Mouse (Mus musculus) limb, embryonic 14.5 days (tissue): Measurements from ENCODE around the gene Sergef. TPM values are rescaled to one million over a fixed set of nuclear protein-coding genes. Genes with fewer than 3 reads are reported as not detected.

Experiments
- ATAC-seq: fragments of 200-750 bp; cut with Nextera tagmentation; 2 replicates; pipeline ENCODE4 v1.8.0; 2017; ENCODE audit warnings: low read depth, moderate number of reproducible peaks, moderate TSS enrichment; ENCODE audit not compliant: low FRiP score
- DNase-seq: peaks from one replicate; pipeline ENCODE4 v3.0.0-alpha.2; 2015; ENCODE audit warnings: low spot score
- H3K27ac ChIP-seq: fragments of 300-500 bp; sonication (generic); replicated peaks from 2 replicates; pipeline ENCODE4 v1.5.1; 2014; ENCODE audit warnings: low read depth, mild to moderate bottlenecking, low read length, moderate library complexity, mixed read lengths
- H3K27me3 ChIP-seq: fragments of 300-500 bp; sonication (generic); 2 replicates; pipeline ENCODE4 v1.6.1; 2014; ENCODE audit warnings: low read length, mixed read lengths; ENCODE audit not compliant: control insufficient read depth, insufficient read depth
- H3K36me3 ChIP-seq: fragments of 300-500 bp; sonication (generic); 2 replicates; pipeline ENCODE4 v1.6.1; 2014; ENCODE audit warnings: mild to moderate bottlenecking, low read length, moderate library complexity, mixed read lengths; ENCODE audit not compliant: control insufficient read depth, insufficient read depth
- H3K4me1 ChIP-seq: fragments of 300-500 bp; sonication (generic); 2 replicates; pipeline ENCODE4 v1.6.1; 2014; ENCODE audit warnings: antibody characterized with exemption, low read length, mixed read lengths; ENCODE audit not compliant: control insufficient read depth, insufficient read depth
- H3K4me2 ChIP-seq: fragments of 300-500 bp; sonication (generic); replicated peaks from 2 replicates; pipeline ENCODE4 v1.6.1; 2014; ENCODE audit warnings: low read depth, mild to moderate bottlenecking, low read length, moderate library complexity; ENCODE audit not compliant: severe bottlenecking
- H3K4me3 ChIP-seq: fragments of 300-500 bp; sonication (generic); replicated peaks from 2 replicates; pipeline ENCODE4 v1.5.1; 2014; ENCODE audit warnings: low read length
- H3K9ac ChIP-seq: fragments of 300-500 bp; sonication (generic); 2 replicates; pipeline ENCODE4 v1.6.1; 2014; ENCODE audit warnings: mild to moderate bottlenecking, low read depth, low read length, moderate library complexity; ENCODE audit not compliant: severe bottlenecking
- H3K9me3 ChIP-seq: fragments of 300-500 bp; sonication (generic); 2 replicates; pipeline ENCODE4 v1.6.1; 2016; ENCODE audit warnings: low read length; ENCODE audit not compliant: control insufficient read depth
- POLR2A ChIP-seq: fragments of 200-500 bp; IDR thresholded peaks from 2 replicates; pipeline ENCODE4 v1.8.0; 2012; ENCODE audit warnings: inconsistent platforms, mild to moderate bottlenecking, moderate library complexity, borderline replicate concordance; ENCODE audit not compliant: insufficient read depth, insufficient read length; ENCODE audit errors: extremely low read depth
- WGBS: fragments of 180-500 bp; shearing (Covaris S2); extraction: QIAGEN DNeasy Blood & Tissue Kit; methylation state at CpG from one replicate; pipeline ENCODE4 v1.1.7; 2014; 5-methylcytosine and 5-hydroxymethylcytosine counted together
- polyA plus RNA-seq, 2 experiments: library from polyadenylated mRNA; depleted of rRNA in 1 of 2; stranded (reverse) in 1 of 2; unstranded in 1 of 2; fragments of >200 nt; fragmentation: Nextera tagmentation in 1 of 2; extraction: Ambion mirVana in 1 of 2; gene quantifications; 2 replicates each; pipeline versions ENCODE4 v1.2.1 to v1.2.3; 2012 to 2014

Gene Sergef
- polyA plus RNA-seq, 2 experiments, result 12.2 to 12.8 TPM

DNA sequence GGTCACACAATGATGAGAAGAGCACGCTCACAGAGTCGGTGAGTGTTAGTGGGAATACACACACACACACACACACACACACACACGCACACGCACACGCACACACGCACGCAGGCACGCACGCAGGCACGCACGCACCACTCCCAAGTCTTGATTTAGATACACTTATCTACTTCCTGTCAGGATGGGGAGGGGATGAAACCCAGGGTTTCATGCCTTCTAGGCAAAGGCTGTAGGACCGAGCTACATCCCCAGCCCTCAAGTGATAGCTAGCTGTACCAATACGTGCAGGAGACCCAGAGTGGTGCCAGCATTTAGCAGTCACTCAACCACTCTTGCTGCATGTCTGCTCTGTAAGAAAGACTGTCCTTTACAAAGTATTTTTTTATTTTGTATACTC, 137.0 kb downstream of the Sergef start:
- TF ChIP-seq POLR2A, result no peak
- no peaks in the 10 kb centered on the region for H3K4me1 ChIP-seq
- DNase-seq (no peak), ATAC-seq (no peak)
- no peaks in the 10 kb centered on the region for H3K36me3 ChIP-seq
- H3K9ac ChIP-seq, result no peak overlapping the region
- no peak overlapping the region for H3K4me2 ChIP-seq
- H3K27me3 ChIP-seq, result no peaks in the 10 kb centered on the region
- H3K27ac ChIP-seq, result no peak overlapping the region
- WGBS, result 91% methylated on average over 13 of the region's 13 CpGs
- no peaks in the 10 kb centered on the region for H3K9me3 ChIP-seq
- H3K4me3 ChIP-seq, result no peak overlapping the region

DNA sequence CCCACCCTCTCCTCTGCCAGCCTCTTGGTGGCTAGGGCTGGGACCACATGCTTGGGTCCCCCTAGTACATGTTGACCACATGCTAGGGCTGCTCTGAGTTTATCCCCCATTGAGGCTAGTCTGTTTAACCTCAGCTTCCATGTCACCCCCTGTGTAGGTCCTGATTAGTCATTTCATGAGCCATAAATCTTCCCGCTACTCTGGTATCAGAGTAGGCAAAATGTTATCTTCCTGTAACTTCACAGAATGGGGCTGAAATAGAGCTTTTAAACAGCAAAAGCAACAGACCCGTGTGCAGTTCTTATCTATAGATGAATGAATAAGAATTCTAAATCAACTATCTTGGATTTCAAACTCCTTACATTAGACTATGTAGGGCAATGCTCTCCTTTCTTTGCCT, 138.1 kb downstream of the Sergef start:
- no peaks in the 10 kb centered on the region for H3K4me1 ChIP-seq
- TF ChIP-seq POLR2A, result no peak
- no peak for ATAC-seq
- H3K9me3 ChIP-seq, result no peaks in the 10 kb centered on the region
- H3K36me3 ChIP-seq, result no peaks in the 10 kb centered on the region
- no peak overlapping the region for H3K4me2 ChIP-seq
- H3K4me3 ChIP-seq, result no peak overlapping the region
- H3K27me3 ChIP-seq, result no peaks in the 10 kb centered on the region
- H3K9ac ChIP-seq, result no peak overlapping the region
- H3K27ac ChIP-seq, result no peak overlapping the region
- 75% methylated on average over 2 of the region's 2 CpGs for WGBS
- no peak for DNase-seq

DNA sequence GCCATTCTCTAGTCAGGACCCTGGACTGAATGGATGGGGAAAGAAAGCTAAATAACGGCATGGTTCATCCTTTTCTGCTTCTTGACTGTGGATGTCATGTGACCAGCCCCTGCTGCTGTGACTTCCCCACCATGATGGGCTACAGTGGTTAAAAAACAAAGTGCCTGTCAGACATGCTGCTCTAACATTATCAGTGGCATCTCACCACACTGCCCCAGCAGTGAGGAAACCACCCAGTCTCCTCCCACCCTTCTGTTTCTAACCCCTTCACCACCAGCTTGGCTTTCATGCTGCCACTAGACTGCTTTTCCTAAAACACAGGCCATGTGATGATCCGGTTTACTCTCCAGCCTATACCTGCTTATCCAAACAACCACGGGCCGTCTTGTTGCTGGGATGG, 140.0 kb downstream of the Sergef start:
- DNase-seq (no peak), ATAC-seq (no peak)
- no peaks in the 10 kb centered on the region for H3K36me3 ChIP-seq
- 93% methylated on average over 4 of the region's 4 CpGs for WGBS
- no peaks in the 10 kb centered on the region for H3K9me3 ChIP-seq
- H3K4me3 ChIP-seq, result no peak overlapping the region
- H3K4me1 ChIP-seq, result no peaks in the 10 kb centered on the region
- no peak for TF ChIP-seq POLR2A
- H3K27ac ChIP-seq, result no peak overlapping the region
- no peaks in the 10 kb centered on the region for H3K27me3 ChIP-seq
- no peak overlapping the region for H3K9ac ChIP-seq
- H3K4me2 ChIP-seq, result no peak overlapping the region

DNA sequence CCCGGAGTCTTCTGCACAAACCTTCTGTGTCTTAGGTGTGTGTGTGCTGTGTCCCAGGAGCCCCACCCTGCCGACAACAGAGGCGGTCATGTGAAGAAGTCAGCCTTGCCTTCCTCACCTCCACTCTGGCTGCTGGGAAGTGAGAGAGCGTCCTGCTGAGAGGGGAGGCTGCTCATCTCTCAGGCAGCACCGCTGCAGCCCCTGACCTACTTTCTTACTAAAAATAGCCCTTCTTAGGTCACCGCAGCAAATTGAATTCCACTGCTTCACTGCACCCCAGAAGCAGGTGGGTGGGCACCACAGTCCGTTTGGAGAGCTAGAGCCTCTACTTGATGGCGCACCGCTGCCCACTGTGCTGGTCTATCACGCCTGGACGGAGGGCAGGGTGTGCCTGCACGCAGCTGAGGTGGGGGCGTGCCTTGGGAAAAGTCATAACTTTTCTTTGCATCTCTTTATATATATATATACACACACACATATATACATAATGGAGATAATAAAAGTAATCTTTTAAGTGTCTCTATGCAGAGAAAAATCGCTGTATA, 147.4 kb downstream of the Sergef start:
- Histone ChIP-seq H3K27me3 (no peaks in the 10 kb centered on the region), H3K4me2 (no peak overlapping the region), H3K36me3 (no peaks in the 10 kb centered on the region), H3K9ac (no peak overlapping the region), H3K9me3 (no peaks in the 10 kb centered on the region), H3K4me1 (no peaks in the 10 kb centered on the region), H3K27ac (no peak overlapping the region), H3K4me3 (no peak overlapping the region)
- 62% methylated on average over 14 of the region's 14 CpGs for WGBS
- no peak for TF ChIP-seq POLR2A
- no peak for DNase-seq
- no peak for ATAC-seq

DNA sequence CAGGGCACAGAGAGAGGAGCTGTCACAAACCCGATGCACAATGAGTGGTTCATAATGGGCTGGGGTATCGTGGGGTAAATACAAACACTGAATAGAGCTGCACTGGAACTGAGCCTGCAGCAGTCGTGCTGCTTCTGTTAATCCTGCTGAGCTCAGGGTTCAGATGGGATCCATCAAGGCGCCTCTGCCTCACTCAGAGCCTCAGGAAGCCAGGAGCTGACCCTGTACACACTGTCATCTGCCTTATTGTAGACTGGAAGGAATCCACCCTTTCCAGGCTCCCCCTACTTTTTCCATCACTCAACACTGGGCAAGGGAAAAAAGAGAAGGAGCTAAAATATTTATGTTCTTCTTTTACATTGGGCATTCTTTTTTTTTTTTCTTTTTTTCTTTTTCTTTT, 152.3 kb downstream of the Sergef start:
- no peak overlapping the region for H3K27ac ChIP-seq
- no peak overlapping the region for H3K4me3 ChIP-seq
- H3K9me3 ChIP-seq, result no peaks in the 10 kb centered on the region
- no peak for DNase-seq
- no peak overlapping the region for H3K4me2 ChIP-seq
- WGBS, result 50% methylated on average over 4 of the region's 4 CpGs
- H3K27me3 ChIP-seq, result no peaks in the 10 kb centered on the region
- no peaks in the 10 kb centered on the region for H3K4me1 ChIP-seq
- ATAC-seq, result no peak
- no peak for TF ChIP-seq POLR2A
- H3K36me3 ChIP-seq, result no peaks in the 10 kb centered on the region
- H3K9ac ChIP-seq, result no peak overlapping the region

DNA sequence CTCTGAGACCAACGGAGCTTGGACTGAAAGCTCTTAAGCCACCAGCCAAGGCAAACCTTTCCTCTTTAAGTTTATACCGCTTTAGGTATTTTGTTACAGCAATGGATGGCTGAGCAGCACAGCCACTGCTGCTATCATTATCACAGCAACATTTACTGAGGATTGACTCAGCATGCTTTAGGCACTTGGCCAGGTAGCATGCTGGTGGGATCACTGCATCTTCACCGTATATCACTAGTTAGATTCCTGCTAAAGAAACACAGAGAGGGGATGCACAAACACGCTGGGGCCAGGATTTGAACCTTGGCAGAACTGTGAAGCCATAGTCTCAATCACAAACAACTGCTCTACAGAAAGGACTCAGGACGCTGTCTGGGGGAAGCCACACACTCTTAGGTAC, 152.8 kb downstream of the Sergef start:
- H3K4me2 ChIP-seq, result no peak overlapping the region
- H3K27ac ChIP-seq, result no peak overlapping the region
- H3K27me3 ChIP-seq, result no peaks in the 10 kb centered on the region
- H3K9ac ChIP-seq, result no peak overlapping the region
- DNase-seq (no peak), ATAC-seq (no peak)
- TF ChIP-seq POLR2A, result no peak
- WGBS, result 80% methylated on average over 5 of the region's 5 CpGs
- no peaks in the 10 kb centered on the region for H3K36me3 ChIP-seq
- H3K4me1 ChIP-seq, result no peaks in the 10 kb centered on the region
- H3K9me3 ChIP-seq, result no peaks in the 10 kb centered on the region
- H3K4me3 ChIP-seq, result no peak overlapping the region
